Mouse (Mus musculus): ENCODE results near the gene Mlh1. TPM values are rescaled to one million over a fixed set of nuclear protein-coding genes. Genes with fewer than 3 reads are reported as not detected.
A peak's percentile ranks its signal among the peaks of the same experiment; 100 is the strongest.

The Mlh1 gene
- 38.8 and 40.2 TPM in 2 replicates for polyA plus RNA-seq (2015; fragmentation: Nextera tagmentation; extraction: Ambion mirVana)

- peaks cover 27% of the 10 kb centered on the region for H3K36me3 ChIP-seq
- peaks cover 40% of the 10 kb centered on the region for H3K4me1 ChIP-seq
- peak; percentile 99 for ATAC-seq (replicated peaks; ENCODE audit: low FRiP score)
- peak within 1 kb of the TSS; percentile 99 for H3K27ac ChIP-seq
- peak within 1 kb of the TSS; percentile 97 for H3K9ac ChIP-seq
- no peaks in the 10 kb centered on the region for H3K9me3 ChIP-seq (replicated peaks)
- under 1% methylated on average over 64 of the region's 64 CpGs for WGBS
- H3K27me3 ChIP-seq, result no peaks in the 10 kb centered on the region
- H3K4me3 ChIP-seq (replicated peaks), result peak within 1 kb of the TSS; percentile 90
- peak within 1 kb of the TSS; percentile 66 for H3K4me2 ChIP-seq
Measured at GRCm38 (mm10) chr9:111271434-111272160, at the start of gene Mlh1, which contains the start of gene Epm2aip1. Gene Mlh1 (minus strand): TSS chr9:111271791. Gene Epm2aip1 (plus strand): TSS chr9:111271929.

GRCm38 (mm10) chr9:111320912-111321311 lies 49.3 kb upstream of the Mlh1 start:
- no peaks in the 10 kb centered on the region for H3K9me3 ChIP-seq (replicated peaks)
- H3K9ac ChIP-seq, result no peak overlapping the region
- H3K4me2 ChIP-seq, result no peak overlapping the region
- H3K4me3 ChIP-seq (replicated peaks), result no peak overlapping the region
- H3K36me3 ChIP-seq, result no peaks in the 10 kb centered on the region
- WGBS, result 79% methylated on average over 4 of the region's 4 CpGs
- H3K27me3 ChIP-seq, result peaks cover 16% of the 10 kb centered on the region
- no peaks in the 10 kb centered on the region for H3K4me1 ChIP-seq
- ATAC-seq (replicated peaks; ENCODE audit: low FRiP score), result no peak
- no peak overlapping the region for H3K27ac ChIP-seq

DNA sequence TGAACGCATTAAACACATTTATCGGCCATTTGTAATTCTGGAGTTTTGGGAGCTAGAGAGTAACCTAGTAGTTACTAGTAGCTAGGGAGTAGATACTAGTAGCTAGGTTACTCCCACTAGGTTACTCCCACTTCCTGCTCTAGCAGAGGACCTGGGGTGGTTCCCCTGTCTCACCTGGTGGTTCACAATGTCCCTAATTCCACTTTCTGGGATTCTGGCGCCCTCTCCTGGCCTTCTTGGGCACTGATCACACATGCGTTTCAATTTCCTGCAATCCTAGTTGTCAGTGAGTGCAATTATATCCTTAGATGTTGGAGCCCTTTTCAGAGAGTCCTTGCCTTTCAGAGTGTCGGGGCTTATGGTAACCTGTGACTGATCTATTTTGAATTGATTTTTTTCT lies 42.6 kb upstream of the Mlh1 start:
- Histone ChIP-seq H3K4me1 (peaks cover 17% of the 10 kb centered on the region), H3K4me2 (no peak overlapping the region), H3K9ac (no peak overlapping the region), H3K9me3 (replicated peaks) (0 out of 2 replicates have a peak, but pooled peaks cover 9% of the 10 kb centered on the region), H3K27ac (no peak overlapping the region), H3K36me3 (no peaks in the 10 kb centered on the region), H3K4me3 (replicated peaks) (no peak overlapping the region), H3K27me3 (peaks cover 72% of the 10 kb centered on the region)
- ATAC-seq (replicated peaks; ENCODE audit: low FRiP score), result no peak
- WGBS, result 43% methylated on average over 5 of the region's 5 CpGs

GRCm38 (mm10) chr9:111313793-111314192 lies 42.2 kb upstream of the Mlh1 start:
- ATAC-seq (replicated peaks; ENCODE audit: low FRiP score), result no peak
- 14% methylated on average over 5 of the region's 5 CpGs for WGBS
- Histone ChIP-seq H3K36me3 (no peaks in the 10 kb centered on the region), H3K9ac (no peak overlapping the region), H3K4me1 (peaks cover 17% of the 10 kb centered on the region), H3K27ac (no peak overlapping the region), H3K4me2 (no peak overlapping the region), H3K4me3 (replicated peaks) (no peak overlapping the region), H3K9me3 (replicated peaks) (0 out of 2 replicates have a peak, but pooled peaks cover 9% of the 10 kb centered on the region), H3K27me3 (peaks cover 71% of the 10 kb centered on the region)

- no peak for ATAC-seq (replicated peaks; ENCODE audit: low FRiP score)
- H3K27ac ChIP-seq, result no peak overlapping the region
- H3K27me3 ChIP-seq, result peaks cover 71% of the 10 kb centered on the region
- no peak overlapping the region; the same call in 1 of the 2 replicates for H3K4me3 ChIP-seq (replicated peaks)
- H3K9ac ChIP-seq, result no peak overlapping the region
- H3K4me1 ChIP-seq, result peaks cover 17% of the 10 kb centered on the region
- 0 out of 2 replicates have a peak overlapping the region, but pooled peaks have one; percentile 91 for H3K4me2 ChIP-seq
- 0 out of 2 replicates have a peak, but pooled peaks cover 9% of the 10 kb centered on the region for H3K9me3 ChIP-seq (replicated peaks)
- WGBS, result 18% methylated on average over 5 of the region's 6 CpGs
- H3K36me3 ChIP-seq, result no peaks in the 10 kb centered on the region
Measured at GRCm38 (mm10) chr9:111313299-111313698, 41.7 kb upstream of the Mlh1 start.

DNA sequence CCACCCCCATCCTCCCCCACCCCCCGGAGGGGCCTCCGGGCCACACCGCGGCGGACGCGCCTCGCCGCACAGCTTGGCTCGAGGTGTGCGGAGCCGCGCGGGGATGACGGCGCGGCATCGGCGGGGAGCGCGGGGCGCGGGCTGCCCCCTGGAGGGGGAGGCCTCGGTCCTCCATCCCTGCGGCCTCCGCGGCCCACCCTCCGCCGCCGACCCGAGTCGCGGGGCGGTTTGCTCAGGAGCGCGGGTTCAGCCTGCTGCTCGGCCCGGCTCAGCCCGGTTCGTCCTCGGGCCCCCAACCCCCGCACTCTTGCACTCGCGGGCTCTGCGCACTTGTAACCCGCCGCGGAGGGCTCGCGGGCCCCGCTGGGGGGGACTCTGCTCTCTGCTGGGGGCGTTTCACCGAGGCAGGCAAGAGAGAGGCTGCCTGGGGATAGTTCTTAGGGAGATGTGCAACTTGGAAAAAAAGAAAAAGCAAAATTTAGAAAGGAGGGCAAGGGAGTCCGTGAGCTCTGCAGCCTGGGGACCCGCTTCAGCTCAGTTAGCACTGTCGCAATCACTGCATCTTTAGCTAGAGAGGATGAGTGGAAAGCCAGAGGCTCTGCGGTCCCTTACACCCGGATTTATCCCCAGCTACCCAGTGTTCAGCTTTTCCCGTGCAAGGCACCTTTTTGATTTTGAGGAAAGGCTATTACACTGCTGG lies 41.0 kb upstream of the Mlh1 start:
- 0 out of 2 replicates have a peak, but pooled peaks cover 9% of the 10 kb centered on the region for H3K9me3 ChIP-seq (replicated peaks)
- WGBS, result under 1% methylated on average over 36 of the region's 59 CpGs
- ATAC-seq (replicated peaks; ENCODE audit: low FRiP score), result peak; percentile 71
- peak overlapping the region; percentile 91 for H3K4me2 ChIP-seq
- H3K27ac ChIP-seq, result no peak overlapping the region
- H3K27me3 ChIP-seq, result peaks cover 66% of the 10 kb centered on the region
- H3K9ac ChIP-seq, result peak overlapping the region; percentile 31
- H3K36me3 ChIP-seq, result no peaks in the 10 kb centered on the region
- H3K4me3 ChIP-seq (replicated peaks), result peak overlapping the region; percentile 55
- H3K4me1 ChIP-seq, result peaks cover 17% of the 10 kb centered on the region

GRCm38 (mm10) chr9:111311843-111312441 lies 40.4 kb upstream of the Mlh1 start:
- H3K4me1 ChIP-seq, result peaks cover 17% of the 10 kb centered on the region
- H3K27ac ChIP-seq, result no peak overlapping the region
- H3K4me2 ChIP-seq, result peak overlapping the region; percentile 91
- 1% methylated on average over 52 of the region's 98 CpGs for WGBS
- peak overlapping the region; percentile 31; the same call in 1 of the 2 replicates for H3K9ac ChIP-seq
- peak overlapping the region; percentile 55 for H3K4me3 ChIP-seq (replicated peaks)
- H3K27me3 ChIP-seq, result peaks cover 61% of the 10 kb centered on the region
- 0 out of 2 replicates have a peak, but pooled peaks cover 9% of the 10 kb centered on the region for H3K9me3 ChIP-seq (replicated peaks)
- ATAC-seq (replicated peaks; ENCODE audit: low FRiP score), result peak; percentile 47
- H3K36me3 ChIP-seq, result no peaks in the 10 kb centered on the region

- Histone ChIP-seq H3K27ac (no peak within 1 kb of the TSS), H3K4me1 (peaks cover 17% of the 10 kb centered on the region), H3K4me2 (peak within 1 kb of the TSS; percentile 91), H3K27me3 (peaks cover 61% of the 10 kb centered on the region), H3K9ac (peak within 1 kb of the TSS; percentile 31), H3K36me3 (no peaks in the 10 kb centered on the region), H3K9me3 (replicated peaks) (0 out of 2 replicates have a peak, but pooled peaks cover 9% of the 10 kb centered on the region), H3K4me3 (replicated peaks) (peak within 1 kb of the TSS; percentile 55)
- ATAC-seq (replicated peaks; ENCODE audit: low FRiP score), result peak; percentile 75
- 9% methylated on average over 67 of the region's 72 CpGs for WGBS
Measured at GRCm38 (mm10) chr9:111311031-111311842, 39.6 kb upstream of the Mlh1 start, which contains the start of gene Trank1. Gene Trank1 (plus strand): TSS chr9:111311739.

GRCm38 (mm10) chr9:111306142-111306541 lies 34.6 kb upstream of the Mlh1 start:
- 67% methylated on average over 7 of the region's 7 CpGs for WGBS
- Histone ChIP-seq H3K4me1 (no peaks in the 10 kb centered on the region), H3K9ac (no peak overlapping the region), H3K27ac (no peak overlapping the region), H3K36me3 (no peaks in the 10 kb centered on the region), H3K9me3 (replicated peaks) (0 out of 2 replicates have a peak, but pooled peaks cover 9% of the 10 kb centered on the region), H3K4me3 (replicated peaks) (no peak overlapping the region), H3K27me3 (peaks cover 22% of the 10 kb centered on the region), H3K4me2 (no peak overlapping the region)
- ATAC-seq (replicated peaks; ENCODE audit: low FRiP score), result no peak

GRCm38 (mm10) chr9:111304036-111304435 lies 32.4 kb upstream of the Mlh1 start:
- no peak overlapping the region for H3K9ac ChIP-seq
- H3K27ac ChIP-seq, result no peak overlapping the region
- peaks cover 1% of the 10 kb centered on the region for H3K27me3 ChIP-seq
- H3K9me3 ChIP-seq (replicated peaks), result no peaks in the 10 kb centered on the region
- no peaks in the 10 kb centered on the region for H3K4me1 ChIP-seq
- no peak overlapping the region for H3K4me2 ChIP-seq
- no peaks in the 10 kb centered on the region for H3K36me3 ChIP-seq
- no peak for ATAC-seq (replicated peaks; ENCODE audit: low FRiP score)
- no peak overlapping the region for H3K4me3 ChIP-seq (replicated peaks)
- 91% methylated on average over 6 of the region's 6 CpGs for WGBS

- H3K27ac ChIP-seq, result no peak overlapping the region
- no peak for ATAC-seq (replicated peaks; ENCODE audit: low FRiP score)
- no peaks in the 10 kb centered on the region for H3K36me3 ChIP-seq
- no peak overlapping the region for H3K4me2 ChIP-seq
- no peak overlapping the region for H3K4me3 ChIP-seq (replicated peaks)
- H3K9me3 ChIP-seq (replicated peaks), result no peaks in the 10 kb centered on the region
- H3K27me3 ChIP-seq, result no peaks in the 10 kb centered on the region; the same call in 1 of the 2 replicates
- H3K9ac ChIP-seq, result no peak overlapping the region
- no peaks in the 10 kb centered on the region for H3K4me1 ChIP-seq
- 75% methylated on average over 12 of the region's 12 CpGs for WGBS
Measured at GRCm38 (mm10) chr9:111302196-111302831, 30.7 kb upstream of the Mlh1 start.
